Mouse (Mus musculus): Measurements from ENCODE around the gene Popdc2.

- TF ChIP-seq POLR2A (IDR thresholded peaks at IDR 0.05; ENCODE audit: borderline replicate concordance, extremely low read depth, insufficient read depth, insufficient read length, poor library complexity, severe bottlenecking) (no peak), CTCF (IDR thresholded peaks at IDR 0.05; ENCODE audit: borderline replicate concordance, extremely low read depth, insufficient read depth, insufficient read length) (no peak)
These were observed 9.8 kb downstream of the Popdc2 start for GRCm38 (mm10) chr16:38371705-38372296.

Measured in brain, embryonic 14.5 days (tissue).